Mouse (Mus musculus): ENCODE results near the gene Bpi. TPM values are rescaled to one million over a fixed set of nuclear protein-coding genes. Genes with fewer than 3 reads are reported as not detected.

The Bpi gene
- total and polyA plus RNA-seq, 3 experiments, result 0.17 to 0.81 (median 0.51) TPM

DNA sequence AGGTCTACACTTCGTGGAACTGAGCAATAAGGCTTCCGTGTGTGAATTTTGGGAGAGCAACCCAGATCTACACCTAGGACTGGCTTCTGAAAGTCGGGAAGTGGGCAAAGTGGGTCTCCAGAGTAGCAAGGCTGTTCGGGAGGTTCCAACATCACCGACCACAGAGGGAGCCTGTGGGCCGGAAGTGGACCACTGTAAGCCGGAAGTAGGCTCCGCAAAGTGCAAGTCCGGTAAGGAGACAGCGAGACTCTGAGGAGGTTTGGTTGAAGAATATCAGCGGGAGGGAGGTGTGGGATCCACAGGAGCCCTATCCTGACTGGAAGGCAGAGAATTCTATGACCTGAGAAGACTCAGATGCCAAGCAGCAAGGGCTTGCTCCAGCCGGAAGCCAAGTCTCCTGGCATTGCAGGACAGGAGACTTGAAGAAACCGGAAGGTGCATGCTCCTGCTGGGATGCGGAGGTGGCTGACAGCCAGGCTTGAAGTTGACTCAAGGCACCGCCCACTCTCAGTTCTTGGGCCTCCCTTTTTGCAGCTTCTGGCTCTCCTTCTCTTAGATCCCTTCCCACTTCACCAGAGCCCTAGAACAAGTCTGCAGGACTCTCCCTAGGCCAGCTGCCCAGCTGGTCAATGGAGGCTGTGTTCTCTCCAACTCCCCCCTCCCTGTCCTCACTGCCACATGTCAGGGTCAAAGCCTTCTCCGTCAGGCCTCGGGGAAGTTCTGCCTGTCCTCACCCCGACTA, 14.6 kb upstream of the Bpi start:
- dilution Hi-C loops (cut with MboI; ENCODE audit: extremely low pct_ligation_motif_present, extremely low pct_unique_long_range_greater_than_20kb, low sequenced_read_pairs) (no loop called here), in situ Hi-C loops (cut with MboI; ENCODE audit: low pct_ligation_motif_present, low pct_unique_long_range_greater_than_20kb, low sequenced_read_pairs) (no loop called here)
- Histone ChIP-seq H3K9ac (ENCODE audit: insufficient read depth, low read depth) (no peak overlapping the region), H3K4me1 (ENCODE audit: control insufficient read depth in 1 of 2, insufficient read depth in 2 of 2) (peaks cover 0 to 4% of the 10 kb centered on the region in 2 experiments; a peak in 1 of 4 replicates), H3K79me2 (replicated peaks; ENCODE audit: control insufficient read depth, extremely low read depth, insufficient read depth, poor library complexity, severe bottlenecking) (no peaks in the 10 kb centered on the region), H3K36me3 (replicated peaks in 1 of 2; ENCODE audit: control insufficient read depth in 1 of 2, insufficient read depth in 1 of 2, low read length in 1 of 2) (no peaks in the 10 kb centered on the region), H3K27ac (ENCODE audit: insufficient read depth, low read depth) (no peak overlapping the region), H3K27me3 (replicated peaks) (peaks cover 29% of the 10 kb centered on the region), H3K4me3 (replicated peaks in 1 of 3; ENCODE audit: low read depth in 2 of 3, low read length in 2 of 3, poor library complexity in 1 of 3) (no peak overlapping the region), H3K4me2 (ENCODE audit: insufficient read depth, low read depth, poor library complexity, severe bottlenecking) (no peak overlapping the region), H3K9me3 (replicated peaks; ENCODE audit: low read length) (no peaks in the 10 kb centered on the region)
- no peak for DNase-seq (ENCODE audit: extremely low read depth)
- TF ChIP-seq ZMIZ1 (IDR thresholded peaks at IDR 0.05; ENCODE audit: low read depth, low read length), result no peak
- no peak for TF ChIP-seq UBTF (IDR thresholded peaks at IDR 0.05; ENCODE audit: low read depth, low read length)
- TF ChIP-seq PAX5 (IDR thresholded peaks at IDR 0.05; ENCODE audit: low read length), result no peak
- no peak for TF ChIP-seq USF2 (conservative IDR thresholded peaks at IDR 0.05; ENCODE audit: low read depth, low read length)
- TF ChIP-seq ZC3H11A (IDR thresholded peaks at IDR 0.05; ENCODE audit: low read depth, low read length), result no peak

- Histone ChIP-seq H3K4me3 (replicated peaks in 1 of 3; ENCODE audit: low read depth in 2 of 3, low read length in 2 of 3, poor library complexity in 1 of 3) (no peak overlapping the region), H3K9me3 (replicated peaks; ENCODE audit: low read length) (no peaks in the 10 kb centered on the region), H3K9ac (ENCODE audit: insufficient read depth, low read depth) (no peak overlapping the region), H3K27me3 (replicated peaks) (peaks cover 27% of the 10 kb centered on the region), H3K4me1 (ENCODE audit: control insufficient read depth in 1 of 2, insufficient read depth in 2 of 2) (peaks cover 0 to 4% of the 10 kb centered on the region in 2 experiments; a peak in 1 of 4 replicates), H3K4me2 (ENCODE audit: insufficient read depth, low read depth, poor library complexity, severe bottlenecking) (no peak overlapping the region), H3K79me2 (replicated peaks; ENCODE audit: control insufficient read depth, extremely low read depth, insufficient read depth, poor library complexity, severe bottlenecking) (no peaks in the 10 kb centered on the region), H3K36me3 (replicated peaks in 1 of 2; ENCODE audit: control insufficient read depth in 1 of 2, insufficient read depth in 1 of 2, low read length in 1 of 2) (no peaks in the 10 kb centered on the region), H3K27ac (ENCODE audit: insufficient read depth, low read depth) (no peak overlapping the region)
- no peak for TF ChIP-seq MAFK (IDR thresholded peaks at IDR 0.05; ENCODE audit: insufficient replicate concordance, low read length)
- TF ChIP-seq EP300 (IDR thresholded peaks at IDR 0.05; ENCODE audit: low read length), result no peak
- no peak for TF ChIP-seq TCF12 (IDR thresholded peaks at IDR 0.05; ENCODE audit: low read depth, low read length)
- no peak for TF ChIP-seq NRF1 (IDR thresholded peaks at IDR 0.05; ENCODE audit: low read depth, low read length)
- no peak for TF ChIP-seq HCFC1 (IDR thresholded peaks at IDR 0.05; ENCODE audit: low read depth, low read length)
- TF ChIP-seq JUN (IDR thresholded peaks at IDR 0.05; ENCODE audit: insufficient read depth, low read depth, low read length), result no peak
- TF ChIP-seq USF2 (conservative IDR thresholded peaks at IDR 0.05; ENCODE audit: low read depth, low read length), result no peak
- no peak for TF ChIP-seq CHD1 (IDR thresholded peaks at IDR 0.05; ENCODE audit: low read depth, low read length)
- no peak for TF ChIP-seq POLR2A (IDR thresholded peaks at IDR 0.05; ENCODE audit: low read depth, low read length)
- no peak for TF ChIP-seq ZMIZ1 (IDR thresholded peaks at IDR 0.05; ENCODE audit: low read depth, low read length)
- TF ChIP-seq MXI1 (IDR thresholded peaks at IDR 0.05; ENCODE audit: low read depth, low read length), result no peak
- no peak for TF ChIP-seq UBTF (IDR thresholded peaks at IDR 0.05; ENCODE audit: low read depth, low read length)
- no peak for TF ChIP-seq CHD2 (IDR thresholded peaks at IDR 0.05; ENCODE audit: low read length)
- TF ChIP-seq ZNF384 (IDR thresholded peaks at IDR 0.05; ENCODE audit: low read depth, low read length), result no peak
- no peak for TF ChIP-seq RAD21 (IDR thresholded peaks at IDR 0.05; ENCODE audit: low read depth, low read length)
- TF ChIP-seq TBP (conservative IDR thresholded peaks at IDR 0.05; ENCODE audit: low read depth, low read length), result no peak
- TF ChIP-seq ELF1 (IDR thresholded peaks at IDR 0.05; ENCODE audit: low read depth, low read length), result no peak
- no peak for TF ChIP-seq MEF2A (IDR thresholded peaks at IDR 0.05; ENCODE audit: borderline replicate concordance, low read depth, low read length)
- no peak for TF ChIP-seq BHLHE40 (IDR thresholded peaks at IDR 0.05; ENCODE audit: low read depth, low read length)
- no peak for TF ChIP-seq CTCF (conservative IDR thresholded peaks at IDR 0.05 in 1 of 2, IDR thresholded peaks at IDR 0.05 in 1 of 2; ENCODE audit: low read depth in 2 of 2, low read length in 2 of 2)
- in situ Hi-C loops (cut with MboI; ENCODE audit: low pct_ligation_motif_present, low pct_unique_long_range_greater_than_20kb, low sequenced_read_pairs) (no loop called here), dilution Hi-C loops (cut with MboI; ENCODE audit: extremely low pct_ligation_motif_present, extremely low pct_unique_long_range_greater_than_20kb, low sequenced_read_pairs) (no loop called here)
- no peak for DNase-seq (ENCODE audit: extremely low read depth)
These were observed 12.6 kb upstream of the Bpi start for GRCm38 (mm10) chr2:158245072-158245817.

All from CH12.LX (cell line).